Mouse (Mus musculus): ENCODE results near the gene Nox4. TPM values are rescaled to one million over a fixed set of nuclear protein-coding genes. Genes with fewer than 3 reads are reported as not detected.
"Not testable (repeated sequence)": the region's sequence is repeated elsewhere in the genome, so short reads cannot be mapped to it uniquely, and the experiment has no call there.

The Nox4 gene
- polyA plus RNA-seq, 1 experiment from 2014 or later: 1.8 TPM

DNA sequence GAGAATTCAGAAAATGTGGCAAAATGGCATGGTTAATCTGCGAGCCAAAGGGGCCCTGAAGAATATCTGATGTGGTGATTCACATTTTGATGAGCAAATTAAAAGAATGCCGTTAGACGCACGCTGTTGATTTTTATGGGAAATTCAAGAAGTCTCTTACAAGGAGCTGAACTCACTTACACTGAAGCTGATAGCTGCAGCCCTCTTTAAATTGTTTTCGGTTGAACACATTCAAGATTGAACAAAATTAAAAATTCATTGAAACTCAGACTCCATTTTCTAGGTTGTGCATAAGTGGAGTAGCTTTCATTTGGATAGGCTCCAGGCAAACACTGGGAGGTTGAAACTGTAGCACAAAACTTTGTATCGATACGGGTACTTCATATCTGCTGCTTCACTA lies 151.1 kb downstream of the Nox4 start:
- Histone ChIP-seq H3K9ac (no peak overlapping the region), H3K4me3 (no peak overlapping the region), H3K4me1 (replicated peaks) (no peaks in the 10 kb centered on the region), H3K9me3 (no peaks in the 10 kb centered on the region), H3K4me2 (no peak overlapping the region), H3K36me3 (no peaks in the 10 kb centered on the region), H3K27me3 (no peaks in the 10 kb centered on the region), H3K27ac (replicated peaks) (no peak overlapping the region)
- 0 out of 2 replicates have a peak, but pooled peaks have one; percentile 59 for ATAC-seq (ENCODE audit: low read depth)
- 81% methylated on average over 7 of the region's 7 CpGs for WGBS

GRCm38 (mm10) chr7:87411373-87411772 lies 165.5 kb downstream of the Nox4 start:
- not testable (repeated sequence) for H3K27me3 ChIP-seq; H3K4me2 ChIP-seq; H3K27ac ChIP-seq (replicated peaks); H3K9me3 ChIP-seq; H3K36me3 ChIP-seq; ATAC-seq (ENCODE audit: low read depth); H3K4me1 ChIP-seq (replicated peaks); H3K9ac ChIP-seq; H3K4me3 ChIP-seq
- WGBS: 14% methylated on average over 4 of the region's 4 CpGs

DNA sequence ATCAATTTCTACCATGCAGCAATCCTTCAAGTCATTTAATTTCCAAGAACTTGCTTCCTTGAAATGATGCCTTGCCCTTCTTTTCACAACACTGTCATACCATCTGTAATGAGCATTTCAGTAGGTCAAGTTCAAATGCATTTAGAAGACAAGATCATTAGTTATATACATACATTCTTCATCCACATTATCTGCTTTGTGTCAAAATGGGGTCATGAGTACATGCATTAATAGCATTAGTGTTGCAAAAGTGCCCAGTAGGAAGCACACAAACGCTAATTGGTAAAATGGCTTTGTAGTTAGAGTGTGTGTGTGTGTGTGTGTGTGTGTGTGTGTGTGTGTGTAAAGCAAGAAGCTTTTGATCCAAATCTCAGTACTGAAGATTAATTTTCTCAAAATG lies 167.4 kb downstream of the Nox4 start:
- no peaks in the 10 kb centered on the region for H3K36me3 ChIP-seq

More for the DNA sequence above, 167.4 kb downstream of the Nox4 start:
- no peaks in the 10 kb centered on the region for H3K27me3 ChIP-seq
- WGBS: 63% methylated on average over 1 of the region's 1 CpGs
- no peak overlapping the region for H3K9ac ChIP-seq
- no peak overlapping the region for H3K4me3 ChIP-seq
- no peak overlapping the region for H3K27ac ChIP-seq (replicated peaks)
- H3K4me2 ChIP-seq: no peak overlapping the region
- no peaks in the 10 kb centered on the region for H3K9me3 ChIP-seq
- no peaks in the 10 kb centered on the region for H3K4me1 ChIP-seq (replicated peaks)
- ATAC-seq (ENCODE audit: low read depth): no peak

Other genes with a start within 250 kb of the Nox4 start
- gene Vmn2r79, start 250.0 kb upstream of the Nox4 start, polyA plus RNA-seq (2015; fragmentation: Nextera tagmentation; extraction: Ambion mirVana): not detected in 2 replicates
- 0.06 TPM in 1 of 2 replicates, not detected in the other for gene Tyr, start 247.4 kb downstream of the Nox4 start, polyA plus RNA-seq (2015; fragmentation: Nextera tagmentation; extraction: Ambion mirVana)

All from neural tube, embryonic 13.5 days (tissue).